Mouse (Mus musculus) heart, embryonic 12.5 days (tissue): ENCODE data around the gene Gm20388. TPM values are rescaled to one million over a fixed set of nuclear protein-coding genes. Genes with fewer than 3 reads are reported as not detected.
A peak's percentile ranks its signal among the peaks of the same experiment; 100 is the strongest.

Experiments used
- ATAC-seq: fragments of 200-750 bp; cut with Nextera tagmentation; 2 replicates; pipeline ENCODE4 v1.8.0; 2017; ENCODE audit warnings: moderate TSS enrichment, moderate library complexity; ENCODE audit not compliant: insufficient number of reproducible peaks, low FRiP score
- H3K27ac ChIP-seq: fragments of 300-500 bp; sonication (generic); 2 replicates; pipeline ENCODE4 v1.5.1; 2016; ENCODE audit warnings: mild to moderate bottlenecking, moderate library complexity; ENCODE audit not compliant: poor library complexity, severe bottlenecking
- H3K27me3 ChIP-seq: fragments of 300-500 bp; sonication (generic); replicated peaks from 2 replicates; pipeline ENCODE4 v1.6.1; 2016; ENCODE audit warnings: mild to moderate bottlenecking, moderate library complexity
- H3K36me3 ChIP-seq: fragments of 300-500 bp; sonication (generic); 2 replicates; pipeline ENCODE4 v1.6.1; 2016; ENCODE audit warnings: mild to moderate bottlenecking, moderate library complexity
- H3K4me1 ChIP-seq: fragments of 300-500 bp; sonication (generic); replicated peaks from 2 replicates; pipeline ENCODE4 v1.6.1; 2016; ENCODE audit warnings: mild to moderate bottlenecking
- H3K4me2 ChIP-seq: fragments of 300-500 bp; sonication (generic); 2 replicates; pipeline ENCODE4 v1.6.1; 2016; ENCODE audit warnings: mild to moderate bottlenecking, moderate library complexity
- H3K4me3 ChIP-seq: fragments of 300-500 bp; sonication (generic); 2 replicates; pipeline ENCODE4 v1.5.1; 2016; ENCODE audit warnings: mild to moderate bottlenecking
- H3K9ac ChIP-seq: fragments of 300-500 bp; sonication (generic); 2 replicates; pipeline ENCODE4 v1.6.1; 2016; ENCODE audit warnings: mild to moderate bottlenecking, moderate library complexity
- H3K9me3 ChIP-seq: fragments of 300-500 bp; sonication (generic); replicated peaks from 2 replicates; pipeline ENCODE4 v1.6.1; 2016; ENCODE audit warnings: mild to moderate bottlenecking, moderate library complexity
- WGBS: fragments of 180-500 bp; shearing (Covaris S2); methylation state at CpG from one replicate; pipeline ENCODE4 v1.1.7; 2016; 5-methylcytosine and 5-hydroxymethylcytosine counted together
- polyA plus RNA-seq: library from polyadenylated mRNA; unstranded; fragments of >200 nt; fragmentation: Nextera tagmentation; extraction: Ambion mirVana; gene quantifications from 2 replicates; pipeline ENCODE4 v1.2.1, GENCODE M21; 2016

Gene Gm20388
- polyA plus RNA-seq, 1 experiment from 2014 or later, result not detected

GRCm38 (mm10) chr8:122375320-122375719 is 2464.7 kb downstream of the Gm20388 start:
- H3K4me3 ChIP-seq, result peak overlapping the region; percentile 70; the same call in 1 of the 2 replicates

GRCm38 (mm10) chr8:122375751-122376364 is 2465.2 kb downstream of the Gm20388 start:
- Histone ChIP-seq H3K4me2 (peak overlapping the region; percentile 89), H3K9ac (peak overlapping the region; percentile 53), H3K27me3 (no peaks in the 10 kb centered on the region), H3K27ac (0 out of 2 replicates have a peak overlapping the region, but pooled peaks have one; percentile 34), H3K36me3 (peaks cover 18% of the 10 kb centered on the region), H3K4me3 (peak overlapping the region; percentile 70), H3K4me1 (peaks cover 26% of the 10 kb centered on the region), H3K9me3 (no peaks in the 10 kb centered on the region)
- ATAC-seq, result 0 out of 2 replicates have a peak, but pooled peaks have one; percentile 0
- WGBS, result 21% methylated on average over 13 of the region's 13 CpGs

More at GRCm38 (mm10) chr8:122375320-122375719, 2464.7 kb downstream of the Gm20388 start:
- no peak overlapping the region for H3K9ac ChIP-seq
- peak overlapping the region; percentile 89; the same call in 1 of the 2 replicates for H3K4me2 ChIP-seq
- H3K4me1 ChIP-seq, result peaks cover 29% of the 10 kb centered on the region
- H3K27ac ChIP-seq, result no peak overlapping the region
- no peaks in the 10 kb centered on the region for H3K27me3 ChIP-seq
- no peak for ATAC-seq
- peaks cover 16% of the 10 kb centered on the region for H3K36me3 ChIP-seq
- WGBS, result 84% methylated on average over 7 of the region's 7 CpGs
- H3K9me3 ChIP-seq, result no peaks in the 10 kb centered on the region

- peak within 1 kb of the TSS; percentile 92 for H3K9ac ChIP-seq
- ATAC-seq, result peak; percentile 96
- no peaks in the 10 kb centered on the region for H3K9me3 ChIP-seq
- H3K4me1 ChIP-seq, result peaks cover 25% of the 10 kb centered on the region
- peak within 1 kb of the TSS; percentile 89 for H3K4me2 ChIP-seq
- peak within 1 kb of the TSS; percentile 70 for H3K4me3 ChIP-seq
- no peaks in the 10 kb centered on the region for H3K27me3 ChIP-seq
- H3K36me3 ChIP-seq, result peaks cover 19% of the 10 kb centered on the region
- H3K27ac ChIP-seq, result peak within 1 kb of the TSS; percentile 90
- 2% methylated on average over 104 of the region's 107 CpGs for WGBS
These were observed 2466.0 kb downstream of the Gm20388 start, which contains the start of gene Zc3h18 for GRCm38 (mm10) chr8:122376365-122377231. TSS of gene Zc3h18 (plus strand) at chr8:122376609.

- WGBS, result 75% methylated on average over 4 of the region's 4 CpGs
- no peaks in the 10 kb centered on the region for H3K27me3 ChIP-seq
- peaks cover 69% of the 10 kb centered on the region for H3K36me3 ChIP-seq
- no peak overlapping the region for H3K4me2 ChIP-seq
- H3K4me1 ChIP-seq, result peaks cover 6% of the 10 kb centered on the region
- no peak overlapping the region for H3K4me3 ChIP-seq
- H3K9ac ChIP-seq, result no peak overlapping the region
- H3K9me3 ChIP-seq, result no peaks in the 10 kb centered on the region
- no peak for ATAC-seq
- no peak overlapping the region for H3K27ac ChIP-seq
These were observed 2472.4 kb downstream of the Gm20388 start for GRCm38 (mm10) chr8:122383039-122383438.

- H3K9ac ChIP-seq, result no peak overlapping the region
- peaks cover 9% of the 10 kb centered on the region; the same call in 1 of the 2 replicates for H3K9me3 ChIP-seq
- H3K4me3 ChIP-seq, result no peak overlapping the region
- WGBS, result 84% methylated on average over 3 of the region's 3 CpGs
- H3K4me1 ChIP-seq, result no peaks in the 10 kb centered on the region
- peaks cover 94% of the 10 kb centered on the region for H3K36me3 ChIP-seq
- H3K27me3 ChIP-seq, result no peaks in the 10 kb centered on the region
- H3K27ac ChIP-seq, result no peak overlapping the region
- no peak for ATAC-seq
- H3K4me2 ChIP-seq, result no peak overlapping the region
These were observed 2478.7 kb downstream of the Gm20388 start for GRCm38 (mm10) chr8:122389357-122389756.

GRCm38 (mm10) chr8:122390758-122391157 is 2480.1 kb downstream of the Gm20388 start:
- Histone ChIP-seq H3K4me3 (no peak overlapping the region), H3K27ac (no peak overlapping the region), H3K9ac (no peak overlapping the region), H3K9me3 (peaks cover 9% of the 10 kb centered on the region; the same call in 1 of the 2 replicates), H3K27me3 (no peaks in the 10 kb centered on the region), H3K4me2 (no peak overlapping the region), H3K36me3 (peaks cover 91% of the 10 kb centered on the region), H3K4me1 (no peaks in the 10 kb centered on the region)
- WGBS, result 86% methylated on average over 3 of the region's 3 CpGs
- no peak for ATAC-seq

GRCm38 (mm10) chr8:122393717-122394116 is 2483.1 kb downstream of the Gm20388 start:
- H3K36me3 ChIP-seq, result peaks cover 78% of the 10 kb centered on the region

GRCm38 (mm10) chr8:122395291-122395690 is 2484.7 kb downstream of the Gm20388 start:
- no peaks in the 10 kb centered on the region for H3K9me3 ChIP-seq
- H3K9ac ChIP-seq, result no peak overlapping the region
- H3K4me1 ChIP-seq, result no peaks in the 10 kb centered on the region
- no peak for ATAC-seq
- H3K27ac ChIP-seq, result no peak overlapping the region
- H3K27me3 ChIP-seq, result no peaks in the 10 kb centered on the region
- H3K36me3 ChIP-seq, result peaks cover 80% of the 10 kb centered on the region
- no peak overlapping the region for H3K4me2 ChIP-seq
- 86% methylated on average over 6 of the region's 6 CpGs for WGBS
- H3K4me3 ChIP-seq, result no peak overlapping the region

More at GRCm38 (mm10) chr8:122393717-122394116, 2483.1 kb downstream of the Gm20388 start:
- no peak for ATAC-seq
- no peak overlapping the region for H3K9ac ChIP-seq
- H3K4me2 ChIP-seq, result no peak overlapping the region
- no peaks in the 10 kb centered on the region for H3K4me1 ChIP-seq
- H3K4me3 ChIP-seq, result no peak overlapping the region
- no peak overlapping the region for H3K27ac ChIP-seq
- no peaks in the 10 kb centered on the region for H3K27me3 ChIP-seq
- H3K9me3 ChIP-seq, result peaks cover 4% of the 10 kb centered on the region; the same call in 1 of the 2 replicates

- Histone ChIP-seq H3K9ac (no peak overlapping the region), H3K4me1 (no peaks in the 10 kb centered on the region), H3K27ac (no peak overlapping the region), H3K4me3 (no peak overlapping the region), H3K9me3 (no peaks in the 10 kb centered on the region), H3K36me3 (peaks cover 83% of the 10 kb centered on the region), H3K27me3 (no peaks in the 10 kb centered on the region), H3K4me2 (no peak overlapping the region)
- no peak for ATAC-seq
- WGBS, result 93% methylated on average over 9 of the region's 9 CpGs
These were observed 2487.5 kb downstream of the Gm20388 start for GRCm38 (mm10) chr8:122398186-122398585.

GRCm38 (mm10) chr8:122405146-122405805 is 2494.6 kb downstream of the Gm20388 start:
- H3K27me3 ChIP-seq, result no peaks in the 10 kb centered on the region
- no peak overlapping the region for H3K4me3 ChIP-seq
- ATAC-seq, result no peak
- peaks cover 12% of the 10 kb centered on the region for H3K4me1 ChIP-seq
- H3K9me3 ChIP-seq, result no peaks in the 10 kb centered on the region
- H3K36me3 ChIP-seq, result peaks cover 96% of the 10 kb centered on the region
- no peak overlapping the region for H3K9ac ChIP-seq
- no peak overlapping the region for H3K27ac ChIP-seq
- no peak overlapping the region for H3K4me2 ChIP-seq
- WGBS, result 58% methylated on average over 9 of the region's 9 CpGs

GRCm38 (mm10) chr8:122407678-122408077 is 2497.0 kb downstream of the Gm20388 start:
- H3K9me3 ChIP-seq, result no peaks in the 10 kb centered on the region
- no peaks in the 10 kb centered on the region for H3K27me3 ChIP-seq
- H3K27ac ChIP-seq, result no peak overlapping the region
- no peak overlapping the region for H3K4me3 ChIP-seq
- WGBS, result 91% methylated on average over 7 of the region's 7 CpGs
- no peak for ATAC-seq
- no peak overlapping the region for H3K9ac ChIP-seq
- no peak overlapping the region for H3K4me2 ChIP-seq
- peaks cover 12% of the 10 kb centered on the region for H3K4me1 ChIP-seq
- H3K36me3 ChIP-seq, result peaks cover 98% of the 10 kb centered on the region
